Mouse (Mus musculus) embryonic fibroblast, embryonic 13.5 days (primary cell): Measurements from ENCODE around the gene Pde6b. TPM values are rescaled to one million over a fixed set of nuclear protein-coding genes. Genes with fewer than 3 reads are reported as not detected.
A peak's percentile ranks its signal among the peaks of the same experiment; 100 is the strongest.

Experiments
- H3K27ac ChIP-seq: 2 replicates; pipeline ENCODE4 v1.5.1; 2012; ENCODE audit warnings: low read length, control low read depth, inconsistent platforms; ENCODE audit not compliant: insufficient read depth
- H3K4me1 ChIP-seq: 2 replicates; pipeline ENCODE4 v1.6.1; 2011; ENCODE audit warnings: low read length; ENCODE audit not compliant: control insufficient read depth, insufficient read depth
- H3K4me3 ChIP-seq: 2 replicates; pipeline ENCODE4 v1.5.1; 2011; ENCODE audit warnings: mild to moderate bottlenecking, control low read depth, low read length; ENCODE audit not compliant: insufficient read depth
- CTCF ChIP-seq: IDR thresholded peaks from 2 replicates; pipeline ENCODE4 v1.5.1; 2011; ENCODE audit warnings: mild to moderate bottlenecking, control low read depth, low read length, moderate library complexity, borderline replicate concordance; ENCODE audit not compliant: insufficient read depth
- POLR2A ChIP-seq: IDR thresholded peaks from 2 replicates; pipeline ENCODE4 v1.6.1; 2011; ENCODE audit warnings: low read depth, mild to moderate bottlenecking, control low read depth, low read length, moderate library complexity
- polyA plus RNA-seq: library from polyadenylated mRNA; stranded (reverse); fragments of >200 nt; gene quantifications from 2 replicates; pipeline ENCODE4 v1.2.4, GENCODE M21; 2011; ENCODE audit warnings: low read depth; ENCODE audit not compliant: missing spikeins, insufficient read length

Pde6b gene
- polyA plus RNA-seq, 1 experiment, result not detected

GRCm38 (mm10) chr5:108386449-108386848 lies 1.7 kb upstream of the Pde6b start:
- no peak overlapping the region for H3K27ac ChIP-seq
- H3K4me1 ChIP-seq, result peaks cover 2% of the 10 kb centered on the region; the same call in 1 of the 2 replicates
- no peak for TF ChIP-seq CTCF
- no peak for TF ChIP-seq POLR2A
- no peak overlapping the region for H3K4me3 ChIP-seq

GRCm38 (mm10) chr5:108389744-108390143 lies 1.6 kb downstream of the Pde6b start:
- Histone ChIP-seq H3K27ac (no peak overlapping the region), H3K4me1 (peaks cover 2% of the 10 kb centered on the region; the same call in 1 of the 2 replicates), H3K4me3 (no peak overlapping the region)
- TF ChIP-seq POLR2A, result no peak
- no peak for TF ChIP-seq CTCF

- Histone ChIP-seq H3K4me1 (no peaks in the 10 kb centered on the region), H3K4me3 (no peak overlapping the region), H3K27ac (no peak overlapping the region)
- TF ChIP-seq POLR2A (no peak), CTCF (no peak)
These were observed 15.3 kb downstream of the Pde6b start for GRCm38 (mm10) chr5:108403453-108403852.

- Histone ChIP-seq H3K4me1 (no peaks in the 10 kb centered on the region), H3K27ac (no peak overlapping the region), H3K4me3 (no peak overlapping the region)
- TF ChIP-seq POLR2A (no peak), CTCF (no peak)
These were observed 17.3 kb downstream of the Pde6b start for GRCm38 (mm10) chr5:108405460-108405859.

- Histone ChIP-seq H3K27ac (no peak overlapping the region), H3K4me3 (no peak overlapping the region), H3K4me1 (no peaks in the 10 kb centered on the region)
- TF ChIP-seq POLR2A (no peak), CTCF (no peak)
These were observed 18.8 kb downstream of the Pde6b start for GRCm38 (mm10) chr5:108406977-108407376.

GRCm38 (mm10) chr5:108414711-108415110 lies 26.5 kb downstream of the Pde6b start:
- Histone ChIP-seq H3K27ac (no peak overlapping the region), H3K4me3 (no peak overlapping the region), H3K4me1 (no peaks in the 10 kb centered on the region)
- TF ChIP-seq POLR2A (no peak), CTCF (no peak)

- Histone ChIP-seq H3K4me3 (no peak overlapping the region), H3K27ac (no peak overlapping the region), H3K4me1 (no peaks in the 10 kb centered on the region)
- TF ChIP-seq CTCF, result no peak
- TF ChIP-seq POLR2A, result no peak
These were observed 34.5 kb downstream of the Pde6b start for GRCm38 (mm10) chr5:108422741-108423140.

- no peak for TF ChIP-seq CTCF
- no peak for TF ChIP-seq POLR2A
- H3K4me1 ChIP-seq, result no peaks in the 10 kb centered on the region
- no peak overlapping the region for H3K27ac ChIP-seq
- no peak overlapping the region for H3K4me3 ChIP-seq
These were observed 35.2 kb downstream of the Pde6b start for GRCm38 (mm10) chr5:108423427-108423826.

GRCm38 (mm10) chr5:108427186-108427585 lies 39.0 kb downstream of the Pde6b start:
- H3K27ac ChIP-seq, result no peak overlapping the region
- no peak overlapping the region for H3K4me3 ChIP-seq
- H3K4me1 ChIP-seq, result no peaks in the 10 kb centered on the region
- TF ChIP-seq CTCF (peak; percentile 27; the same call in 1 of the 2 replicates), POLR2A (no peak)

GRCm38 (mm10) chr5:108431196-108431595 lies 43.0 kb downstream of the Pde6b start:
- Histone ChIP-seq H3K4me1 (no peaks in the 10 kb centered on the region), H3K4me3 (no peak overlapping the region), H3K27ac (no peak overlapping the region)
- TF ChIP-seq CTCF (no peak), POLR2A (no peak)
